Mouse (Mus musculus): ENCODE results near the gene Mmp21.

GRCm38 (mm10) chr7:133727027-133727426 is 47.2 kb upstream of the Mmp21 start:
- no peak for TF ChIP-seq CTCF (IDR thresholded peaks at IDR 0.05; ENCODE audit: borderline replicate concordance, extremely low read depth, insufficient read depth, insufficient read length)
- no peak for TF ChIP-seq POLR2A (IDR thresholded peaks at IDR 0.05; ENCODE audit: borderline replicate concordance, extremely low read depth, insufficient read depth, insufficient read length, poor library complexity, severe bottlenecking)

All from brain, embryonic 14.5 days (tissue).